Comparison of ENCODE assay signal across 8 mouse cellular contexts in genomic region chr3:105800156-105800674, GRCm38 (mm10). TPM values are rescaled to one million over a fixed set of nuclear protein-coding genes. Genes with fewer than 3 reads are reported as not detected.
DNase-seq lines count a peak whose midpoint lies in the region; ATAC-seq and TF ChIP-seq lines count a peak whose summit lies in the region.

No protein-coding gene starts in this region.

- H3K79me2 ChIP-seq in myocyte (ENCODE audit: control insufficient read depth, insufficient read depth) = peaks cover 55% of the 10 kb centered on the region

- TF ChIP-seq CTCF in intestine, postnatal 0 days (IDR thresholded peaks at IDR 0.05; ENCODE audit: low read depth) = no peak

- no peak for ATAC-seq in embryonic facial prominence, embryonic 12.5 days (ENCODE audit: insufficient number of reproducible peaks, insufficient read depth, low FRiP score, low TSS enrichment)
- no peak for ATAC-seq in intestine, postnatal 0 days

- intact Hi-C loops in left cerebral cortex, postnatal 4 days (cut with DNase I) = no loop called here

- H3K36me3 ChIP-seq in embryonic facial prominence, embryonic 12.5 days = no peaks in the 10 kb centered on the region
- H3K36me3 ChIP-seq in intestine, postnatal 0 days (ENCODE audit: control insufficient read depth, insufficient read depth) = no peaks in the 10 kb centered on the region
- H3K36me3 ChIP-seq in myocyte (ENCODE audit: control insufficient read depth, insufficient read depth) = no peaks in the 10 kb centered on the region

- H3K4me1 ChIP-seq in embryonic facial prominence, embryonic 12.5 days = peaks cover 15% of the 10 kb centered on the region
- H3K4me1 ChIP-seq in intestine, postnatal 0 days (replicated peaks; ENCODE audit: control insufficient read depth, insufficient read depth, low read length) = peaks cover 17% of the 10 kb centered on the region

- under 1% methylated on average over 12 of the region's 12 CpGs for WGBS in embryonic facial prominence, embryonic 12.5 days
- under 1% methylated on average over 12 of the region's 12 CpGs for WGBS in intestine, postnatal 0 days

- H3K27me3 ChIP-seq in embryonic facial prominence, embryonic 12.5 days = no peaks in the 10 kb centered on the region
- no peaks in the 10 kb centered on the region for H3K27me3 ChIP-seq in intestine, postnatal 0 days (replicated peaks; ENCODE audit: control insufficient read depth, insufficient read depth, low read length)
- H3K27me3 ChIP-seq in myocyte (ENCODE audit: control insufficient read depth, insufficient read depth, insufficient read length) = no peaks in the 10 kb centered on the region

- peak overlapping the region; percentile 83 for H3K27ac ChIP-seq in embryonic facial prominence, embryonic 12.5 days
- H3K27ac ChIP-seq in intestine, postnatal 0 days (ENCODE audit: low read depth, low read length) = peak overlapping the region; percentile 95

- DNase-seq in embryo, embryonic 10.5 days (ENCODE audit: low spot score) = peak; percentile 42
- no peak for DNase-seq in embryo, embryonic 10 days (ENCODE audit: low spot score)
- peak; percentile 47 for DNase-seq in 3T3-L1 (ENCODE audit: low read depth, low spot score)
- DNase-seq in left cerebral cortex, postnatal 4 days = no peak
- no peak for DNase-seq in lung, postnatal 25 days (ENCODE audit: low spot score)

- H3K4me2 ChIP-seq in embryonic facial prominence, embryonic 12.5 days (replicated peaks) = peak overlapping the region; percentile 66
- peak overlapping the region; percentile 73 for H3K4me2 ChIP-seq in intestine, postnatal 0 days (replicated peaks; ENCODE audit: low read depth)
- H3K4me2 ChIP-seq in myocyte (ENCODE audit: low read depth) = peak overlapping the region; percentile 72

- peak overlapping the region; percentile 92 for H3K9ac ChIP-seq in embryonic facial prominence, embryonic 12.5 days
- peak overlapping the region; percentile 86 for H3K9ac ChIP-seq in intestine, postnatal 0 days (ENCODE audit: low read depth, low read length)

- no peak for TF ChIP-seq POLR2A in myocyte (IDR thresholded peaks at IDR 0.05; ENCODE audit: insufficient read length, low read depth)

- peak overlapping the region; percentile 90 for H3ac ChIP-seq in myocyte (ENCODE audit: control insufficient read depth, insufficient read length)

- no peaks in the 10 kb centered on the region for H3K9me3 ChIP-seq in embryonic facial prominence, embryonic 12.5 days
- no peaks in the 10 kb centered on the region for H3K9me3 ChIP-seq in intestine, postnatal 0 days (ENCODE audit: control insufficient read depth)

- H3K4me3 ChIP-seq in embryonic facial prominence, embryonic 12.5 days = peak overlapping the region; percentile 92
- H3K4me3 ChIP-seq in intestine, postnatal 0 days (ENCODE audit: low read depth, low read length) = peak overlapping the region; percentile 88
- peak overlapping the region; percentile 46 for H3K4me3 ChIP-seq in myocyte

TF ChIP-seq in myocyte, 11 proteins besides CTCF, POLR2A, EP300 and RAD21:
- TF ChIP-seq E2F4 (IDR thresholded peaks at IDR 0.05; ENCODE audit: insufficient read depth) = no peak
- TF ChIP-seq TCF12 (IDR thresholded peaks at IDR 0.05; ENCODE audit: insufficient read depth, poor library complexity, severe bottlenecking) = no peak
- TF ChIP-seq SRF (IDR thresholded peaks at IDR 0.05; ENCODE audit: control insufficient read depth, insufficient read length, low read depth) = no peak
- TF ChIP-seq REST (IDR thresholded peaks at IDR 0.05; ENCODE audit: insufficient read depth, insufficient read length) = no peak

RNA-seq across cellular contexts. Expression of gene Rap1a, which starts 0.9 kb away (rescaled TPM):
- polyA plus RNA-seq in embryonic facial prominence, embryonic 12.5 days (2016; fragmentation: Nextera tagmentation; extraction: Ambion mirVana) = 82.1 and 83.4 TPM in 2 replicates
- polyA plus RNA-seq in intestine, postnatal 0 days (2015; fragmentation: Nextera tagmentation; extraction: Ambion mirVana) = 119 and 121 TPM in 2 replicates
- 25.2 TPM for polyA plus RNA-seq in myocyte (2012; fragmentation: generic; extraction: Trizol)
- total RNA-seq in left cerebral cortex, postnatal 4 days (2021) = 10 to 100 TPM; 73.0 to 84.9 TPM

Comparison
In these comparisons a context has a peak if more than half of its experiments do, and no peak if none do; other contexts are left out.
1. DNase-seq: peak in embryo, embryonic 10.5 days (single experiment) and 3T3-L1 (single experiment); none in embryo, embryonic 10 days (single experiment), left cerebral cortex, postnatal 4 days (single experiment) and lung, postnatal 25 days (single experiment).
2. Peak in every context shown above with its lines, with median percentiles within 50 percentile points of each other: H3K4me2 ChIP-seq and H3K4me3 ChIP-seq.